34 mouse cellular contexts compared by ENCODE assay signal in genomic region chr15:82196300-82196699, GRCm38 (mm10). TPM values are rescaled to one million over a fixed set of nuclear protein-coding genes. Genes with fewer than 3 reads are reported as not detected.
DNase-seq lines count a peak whose midpoint lies in the region; ATAC-seq lines count a peak whose summit lies in the region.
"Had no signal": no experiment of that assay in that cellular context is flagged by ENCODE, and none has a peak within 500 bp of the region (broad histone marks: within the 10 kb centered on the region; RNA-seq: fewer than 3 reads in every experiment).

No protein-coding gene starts in this region.

- 0 out of 2 replicates have a peak overlapping the region, but pooled peaks have one; percentile 7 for H3K27ac ChIP-seq in hindbrain, embryonic 12.5 days
- H3K27ac ChIP-seq in hindbrain, embryonic 13.5 days = no peak overlapping the region
- no peak overlapping the region for H3K27ac ChIP-seq in midbrain, embryonic 10.5 days (replicated peaks)
- H3K27ac ChIP-seq: embryonic facial prominence, embryonic 12.5 days; forebrain, embryonic 10.5 days; forebrain, embryonic 15.5 days; hindbrain, embryonic 14.5 days; liver, embryonic 13.5 days; midbrain, embryonic 12.5 days; stomach, embryonic 15.5 days had no signal

- peaks cover 96% of the 10 kb centered on the region for H3K36me3 ChIP-seq in hindbrain, embryonic 12.5 days
- H3K36me3 ChIP-seq in hindbrain, embryonic 13.5 days = peaks cover 99% of the 10 kb centered on the region
- H3K36me3 ChIP-seq in midbrain, embryonic 10.5 days = peaks cover 100% of the 10 kb centered on the region

- H3K4me2 ChIP-seq in hindbrain, embryonic 12.5 days (replicated peaks) = no peak overlapping the region
- no peak overlapping the region for H3K4me2 ChIP-seq in hindbrain, embryonic 13.5 days
- H3K4me2 ChIP-seq: embryonic facial prominence, embryonic 12.5 days; forebrain, embryonic 15.5 days; heart, embryonic 11.5 days; hindbrain, embryonic 14.5 days; liver, embryonic 13.5 days; midbrain, embryonic 12.5 days; stomach, embryonic 15.5 days had no signal

- no peak for ATAC-seq in hindbrain, embryonic 12.5 days (ENCODE audit: low FRiP score)
- ATAC-seq in hindbrain, embryonic 13.5 days (ENCODE audit: low FRiP score) = no peak
- peak; percentile 59 for ATAC-seq in megakaryocyte progenitor cell, adult 5-6 weeks (replicated peaks; ENCODE audit: poor library complexity)
- ATAC-seq: activated CD4-positive, CD25-positive, alpha-beta regulatory T cell, adult 4 months; forebrain, embryonic 15.5 days had no signal

- H3K4me3 ChIP-seq in hindbrain, embryonic 12.5 days = no peak overlapping the region
- no peak overlapping the region for H3K4me3 ChIP-seq in hindbrain, embryonic 13.5 days
- H3K4me3 ChIP-seq in midbrain, embryonic 10.5 days = no peak overlapping the region
- H3K4me3 ChIP-seq: embryonic facial prominence, embryonic 12.5 days; forebrain, embryonic 10.5 days; forebrain, embryonic 15.5 days; liver, embryonic 13.5 days; midbrain, embryonic 12.5 days; stomach, embryonic 15.5 days had no signal

- no peaks in the 10 kb centered on the region for H3K9me3 ChIP-seq in hindbrain, embryonic 12.5 days (replicated peaks)
- H3K9me3 ChIP-seq in hindbrain, embryonic 13.5 days = no peaks in the 10 kb centered on the region
- no peaks in the 10 kb centered on the region for H3K9me3 ChIP-seq in midbrain, embryonic 10.5 days (replicated peaks)
- H3K9me3 ChIP-seq: embryonic facial prominence, embryonic 12.5 days; forebrain, embryonic 10.5 days; forebrain, embryonic 15.5 days; liver, embryonic 13.5 days; midbrain, embryonic 12.5 days; stomach, embryonic 15.5 days had no signal

- 90% methylated on average over 12 of the region's 12 CpGs for WGBS in hindbrain, embryonic 12.5 days
- 87% methylated on average over 12 of the region's 12 CpGs for WGBS in hindbrain, embryonic 13.5 days
- 90% methylated on average over 12 of the region's 12 CpGs for WGBS in midbrain, embryonic 10.5 days

- H3K4me1 ChIP-seq in hindbrain, embryonic 12.5 days = no peaks in the 10 kb centered on the region
- H3K4me1 ChIP-seq in hindbrain, embryonic 13.5 days (replicated peaks) = no peaks in the 10 kb centered on the region
- no peaks in the 10 kb centered on the region for H3K4me1 ChIP-seq in midbrain, embryonic 10.5 days
- H3K4me1 ChIP-seq: embryonic facial prominence, embryonic 12.5 days; forebrain, embryonic 10.5 days; forebrain, embryonic 15.5 days; midbrain, embryonic 12.5 days; stomach, embryonic 15.5 days had no signal

- H3K27me3 ChIP-seq in hindbrain, embryonic 12.5 days = no peaks in the 10 kb centered on the region
- no peaks in the 10 kb centered on the region for H3K27me3 ChIP-seq in hindbrain, embryonic 13.5 days
- no peaks in the 10 kb centered on the region for H3K27me3 ChIP-seq in midbrain, embryonic 10.5 days (ENCODE audit: low read depth, poor library complexity, severe bottlenecking)
- H3K27me3 ChIP-seq: CH12.LX; embryonic facial prominence, embryonic 12.5 days; forebrain, embryonic 15.5 days; liver, embryonic 13.5 days; midbrain, embryonic 12.5 days; stomach, embryonic 15.5 days had no signal

- H3K9ac ChIP-seq in hindbrain, embryonic 12.5 days = no peak overlapping the region
- H3K9ac ChIP-seq in hindbrain, embryonic 13.5 days = no peak overlapping the region
- H3K9ac ChIP-seq: embryonic facial prominence, embryonic 12.5 days; forebrain, embryonic 15.5 days; hindbrain, embryonic 14.5 days; liver, embryonic 13.5 days; midbrain, embryonic 12.5 days; stomach, embryonic 15.5 days had no signal

- peak; percentile 65 for DNase-seq in cerebellum, adult 9-10 months
- peak; percentile 70 to 71 for DNase-seq in cerebellum, postnatal 25 days
- DNase-seq in urinary bladder, adult 18-20 months (ENCODE audit: low spot score in 2 of 2) = no peak
- DNase-seq in midbrain, embryonic 10.5 days (ENCODE audit: low spot score) = no peak
- DNase-seq: adrenal gland, adult 2 months; adrenal gland, postnatal 36 days; B cell, adult 2 months; embryo, embryonic 11 days; gastrocnemius, postnatal 25 days; heart, adult 18-20 months; heart, postnatal 36 days; kidney, adult 18-20 months; kidney, postnatal 36 days; layer of hippocampus, postnatal 36 days; left cerebral cortex, postnatal 4 days; liver, embryonic 13.5 days; lung, adult 2 months; lung, postnatal 14 days; thymus, postnatal 14 days had no signal

RNA-seq across cellular contexts. Expression of gene Shisa8, which starts 16.3 kb away (rescaled TPM):
- 1.6 and 1.7 TPM in 2 replicates for polyA plus RNA-seq in hindbrain, embryonic 12.5 days (2016; fragmentation: Nextera tagmentation; extraction: Ambion mirVana)
- polyA plus RNA-seq in hindbrain, embryonic 13.5 days (2015; fragmentation: Nextera tagmentation; extraction: Ambion mirVana) = 0.93 and 1.8 TPM in 2 replicates
- 0.10 and 0.12 TPM in 2 replicates for total RNA-seq in megakaryocyte progenitor cell, adult 5-6 weeks (2015)
- 0.27 and 3.2 TPM in 2 replicates for total RNA-seq in megakaryocyte progenitor cell, adult 5-6 weeks (2017)
- 0.16 and 0.52 TPM in 2 replicates for polyA plus RNA-seq in midbrain, embryonic 10.5 days (2016; fragmentation: Nextera tagmentation; extraction: Ambion mirVana)
- total RNA-seq: gastrocnemius, adult 18-20 months; gastrocnemius, postnatal 25 days had no signal
- polyA plus RNA-seq: activated CD4-positive, CD25-positive, alpha-beta regulatory T cell, adult 4 months had no signal

RNA-seq across cellular contexts. Expression of gene Tnfrsf13c, which starts 27.9 kb away (rescaled TPM):
- polyA plus RNA-seq in hindbrain, embryonic 12.5 days (2016; fragmentation: Nextera tagmentation; extraction: Ambion mirVana) = 0.18 and 0.34 TPM in 2 replicates
- not detected in 2 replicates for polyA plus RNA-seq in hindbrain, embryonic 13.5 days (2015; fragmentation: Nextera tagmentation; extraction: Ambion mirVana)
- 2.1 and 2.4 TPM in 2 replicates for total RNA-seq in megakaryocyte progenitor cell, adult 5-6 weeks (2015)
- 0.34 and 0.92 TPM in 2 replicates for total RNA-seq in megakaryocyte progenitor cell, adult 5-6 weeks (2017)
- 0.07 TPM in 1 of 2 replicates, not detected in the other for polyA plus RNA-seq in midbrain, embryonic 10.5 days (2016; fragmentation: Nextera tagmentation; extraction: Ambion mirVana)
- total RNA-seq: adrenal gland, adult 2 months; gastrocnemius, adult 18-20 months; gastrocnemius, postnatal 25 days had no signal
- polyA plus RNA-seq: forebrain, embryonic 10.5 days; midbrain, embryonic 12.5 days had no signal

RNA-seq across cellular contexts. Expression of gene Cenpm, which starts 48.2 kb away (rescaled TPM):
- 51.1 and 51.4 TPM in 2 replicates for polyA plus RNA-seq in hindbrain, embryonic 12.5 days (2016; fragmentation: Nextera tagmentation; extraction: Ambion mirVana)
- polyA plus RNA-seq in hindbrain, embryonic 13.5 days (2015; fragmentation: Nextera tagmentation; extraction: Ambion mirVana) = 20.0 and 22.0 TPM in 2 replicates
- total RNA-seq in megakaryocyte progenitor cell, adult 5-6 weeks (2015) = 32.9 and 42.6 TPM in 2 replicates
- 16.5 and 24.9 TPM in 2 replicates for total RNA-seq in megakaryocyte progenitor cell, adult 5-6 weeks (2017)
- polyA plus RNA-seq in midbrain, embryonic 10.5 days (2016; fragmentation: Nextera tagmentation; extraction: Ambion mirVana) = 94.9 and 102 TPM in 2 replicates
- total RNA-seq: gastrocnemius, adult 18-20 months had no signal

RNA-seq across cellular contexts. Expression of gene Srebf2, which starts 49.3 kb away (rescaled TPM):
- polyA plus RNA-seq in hindbrain, embryonic 12.5 days (2016; fragmentation: Nextera tagmentation; extraction: Ambion mirVana) = 230 and 244 TPM in 2 replicates
- 179 and 193 TPM in 2 replicates for polyA plus RNA-seq in hindbrain, embryonic 13.5 days (2015; fragmentation: Nextera tagmentation; extraction: Ambion mirVana)
- total RNA-seq in megakaryocyte progenitor cell, adult 5-6 weeks (2015) = 24.7 and 28.3 TPM in 2 replicates
- total RNA-seq in megakaryocyte progenitor cell, adult 5-6 weeks (2017) = 21.0 and 23.7 TPM in 2 replicates
- 214 and 239 TPM in 2 replicates for polyA plus RNA-seq in midbrain, embryonic 10.5 days (2016; fragmentation: Nextera tagmentation; extraction: Ambion mirVana)

RNA-seq across cellular contexts. Expression of gene 1500009C09Rik, which starts 55.9 kb away (rescaled TPM):
- 1.3 and 1.6 TPM in 2 replicates for polyA plus RNA-seq in hindbrain, embryonic 12.5 days (2016; fragmentation: Nextera tagmentation; extraction: Ambion mirVana)
- 8.9 and 9.2 TPM in 2 replicates for polyA plus RNA-seq in hindbrain, embryonic 13.5 days (2015; fragmentation: Nextera tagmentation; extraction: Ambion mirVana)
- not detected in 2 replicates for total RNA-seq in megakaryocyte progenitor cell, adult 5-6 weeks (2015)
- total RNA-seq in megakaryocyte progenitor cell, adult 5-6 weeks (2017) = not detected in 2 replicates
- 0.15 and 0.36 TPM in 2 replicates for polyA plus RNA-seq in midbrain, embryonic 10.5 days (2016; fragmentation: Nextera tagmentation; extraction: Ambion mirVana)
- total RNA-seq: CH12.LX; gastrocnemius, adult 18-20 months; gastrocnemius, postnatal 25 days; heart, adult 18-20 months; heart, postnatal 36 days had no signal
- polyA plus RNA-seq: activated CD4-positive, CD25-positive, alpha-beta regulatory T cell, adult 4 months; embryonic facial prominence, embryonic 12.5 days; forebrain, embryonic 10.5 days; heart, embryonic 11.5 days; heart, embryonic 16.5 days; kidney, embryonic 16.5 days; liver, embryonic 13.5 days; lung, adult 2 months; stomach, embryonic 15.5 days had no signal

Comparison
In these comparisons a context has a peak if more than half of its experiments do, and no peak if none do; other contexts are left out.
1. DNase-seq: peak in cerebellum, adult 9-10 months (single experiment) and cerebellum, postnatal 25 days (2 of 2); none in urinary bladder, adult 18-20 months (0 of 2) and midbrain, embryonic 10.5 days (single experiment).